Mouse (Mus musculus) MEL (cell line): ENCODE measurements at regions not wholly inside any gene's neighbourhood (a gene's known extent, or its start where the extent isn't known, plus 50 kb on each side); places are given as distances from the start of the nearest gene placed in this dataset.

Experiments
- CHD2 ChIP-seq: IDR thresholded peaks from 2 replicates; pipeline ENCODE4 v1.6.1; 2011; ENCODE audit warnings: low read length, improper control_type of control experiment
- CTCF ChIP-seq, 3 experiments: IDR thresholded peaks in 2 of 3; conservative IDR thresholded peaks in 1 of 3; 2 replicates each; pipeline ENCODE4 v1.5.1; 2011 to 2012; ENCODE audit warnings: low read length in 3 of 3, low read depth in 2 of 3, mild to moderate bottlenecking in 2 of 3, improper control_type of control experiment in 1 of 3, inconsistent platforms in 1 of 3, mixed read lengths in 1 of 3, moderate library complexity in 1 of 3; ENCODE audit not compliant: control insufficient read depth in 1 of 3, insufficient read depth in 1 of 3, poor library complexity in 1 of 3, severe bottlenecking in 1 of 3
- HCFC1 ChIP-seq: IDR thresholded peaks from 2 replicates; pipeline ENCODE4 v1.6.1; 2012; ENCODE audit warnings: low read depth, mild to moderate bottlenecking, inconsistent platforms, low read length, improper control_type of control experiment, moderate library complexity
- MAFK ChIP-seq: IDR thresholded peaks from 2 replicates; pipeline ENCODE4 v1.6.1; 2011; ENCODE audit warnings: low read depth, mild to moderate bottlenecking, low read length, improper control_type of control experiment, borderline replicate concordance
- SMC3 ChIP-seq: IDR thresholded peaks from 2 replicates; pipeline ENCODE4 v1.6.1; 2011; ENCODE audit warnings: low read depth, low read length, improper control_type of control experiment
- TAL1 ChIP-seq: IDR thresholded peaks from 2 replicates; pipeline ENCODE4 v1.6.1; 2012; ENCODE audit warnings: mild to moderate bottlenecking, inconsistent platforms, low read length, moderate library complexity, mixed read lengths

- no peak for TF ChIP-seq HCFC1
- no peak for TF ChIP-seq CTCF (IDR thresholded peaks at IDR 0.05 in 2 of 3, conservative IDR thresholded peaks at IDR 0.05 in 1 of 3; ENCODE audit: control insufficient read depth in 1 of 3, insufficient read depth in 1 of 3, low read depth in 2 of 3, low read length in 3 of 3, poor library complexity in 1 of 3, severe bottlenecking in 1 of 3)
- TF ChIP-seq MAFK: no peak
- no peak for TF ChIP-seq CHD2
- no peak for TF ChIP-seq SMC3
- TF ChIP-seq TAL1: no peak
Observed at GRCm38 (mm10) chr9:116500951-116501350, 325.8 kb upstream of the Tgfbr2 start.
